Mouse (Mus musculus): Measurements from ENCODE around the gene Hivep1.

Gene Hivep1

DNA sequence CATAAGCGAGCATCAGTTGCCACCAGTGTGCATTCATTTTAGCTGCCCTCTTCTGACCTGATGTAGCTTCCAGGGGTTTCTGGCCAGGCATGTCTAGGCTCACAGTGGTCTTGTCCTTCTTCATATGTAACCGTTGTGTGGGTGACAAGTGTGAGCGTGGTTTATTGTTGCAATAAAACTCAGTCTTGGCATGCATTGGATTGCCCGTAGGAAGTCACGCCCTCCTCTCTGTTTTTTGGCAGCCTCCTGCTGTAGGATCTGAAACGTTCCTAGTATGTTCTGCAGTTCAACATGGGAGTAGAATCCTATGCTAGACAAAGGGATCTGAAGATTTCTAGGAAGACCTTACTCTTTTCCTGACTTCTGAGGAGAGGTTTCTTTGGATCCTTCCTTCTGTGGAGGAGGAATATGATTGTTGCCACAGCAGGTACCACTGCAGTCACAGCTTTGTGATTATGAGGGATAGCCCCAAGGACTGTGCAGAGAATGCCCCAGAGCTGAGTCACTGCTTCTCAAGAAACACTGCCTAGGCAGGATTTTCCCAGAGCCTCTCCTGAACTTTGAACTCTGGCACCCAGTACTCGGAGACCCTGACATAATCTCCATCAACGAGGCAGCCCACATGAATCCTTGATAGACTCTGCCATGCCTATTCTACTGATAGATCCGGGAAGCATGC lies 182.1 kb downstream of the Hivep1 start:
- no peak for DNase-seq (ENCODE audit: low spot score)

DNA sequence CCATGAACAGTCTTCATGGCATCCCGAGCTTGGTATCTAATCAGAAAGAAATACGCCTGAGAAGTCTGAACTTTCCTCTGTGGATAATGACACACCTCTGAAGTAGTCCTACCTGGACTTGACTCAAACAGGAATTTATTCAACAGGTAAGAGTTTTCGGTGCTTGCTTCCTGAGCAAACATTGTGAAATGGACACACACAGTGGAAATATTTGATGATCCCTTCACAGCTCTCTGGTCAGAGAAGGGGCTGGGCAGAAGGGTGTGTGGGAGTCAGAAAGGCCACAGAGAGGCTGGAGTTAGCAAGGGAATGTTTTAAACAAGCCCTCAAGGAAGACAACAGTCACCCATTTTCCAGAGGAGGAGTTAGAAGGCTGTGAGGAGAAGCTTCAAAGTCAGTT lies 186.7 kb downstream of the Hivep1 start:
- no peak for DNase-seq (ENCODE audit: low spot score)

DNA sequence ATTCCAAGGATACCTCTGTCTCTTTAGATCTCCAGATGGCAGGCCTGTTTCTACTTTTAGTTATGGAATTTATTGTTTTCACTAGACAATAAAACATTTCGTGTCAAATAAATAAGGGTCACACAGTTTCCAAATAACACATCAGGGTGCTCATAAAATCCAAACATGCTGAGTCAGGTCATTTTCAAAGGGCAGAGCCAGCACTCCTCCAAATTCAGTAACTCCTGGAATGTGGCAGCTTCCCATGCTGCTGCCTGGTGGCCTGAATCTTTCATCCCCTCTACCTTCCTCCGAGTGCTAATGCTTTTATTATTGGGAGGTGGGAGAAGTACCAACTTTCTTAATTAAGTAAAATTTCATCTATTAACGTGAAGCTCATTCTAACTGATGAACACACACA lies 190.3 kb downstream of the Hivep1 start:
- DNase-seq (ENCODE audit: low spot score): no peak
